Mouse (Mus musculus) heart, embryonic 14.5 days (tissue): Measurements from ENCODE around the gene Slc20a1. TPM values are rescaled to one million over a fixed set of nuclear protein-coding genes. Genes with fewer than 3 reads are reported as not detected.

Experiments used
- ATAC-seq: fragments of 200-750 bp; cut with Nextera tagmentation; 2 replicates; pipeline ENCODE4 v1.8.0; 2017; ENCODE audit warnings: low read depth, moderate TSS enrichment; ENCODE audit not compliant: insufficient number of reproducible peaks, insufficient read depth, low FRiP score
- H3K27ac ChIP-seq, 2 experiments: fragments of 200-500 bp in 1 of 2; fragments of 300-500 bp in 1 of 2; sonication (generic) in 1 of 2; replicated peaks in 1 of 2; 2 replicates each; pipeline ENCODE4 v1.5.1; 2012 to 2014; ENCODE audit warnings: low read depth in 2 of 2, low read length in 2 of 2, control low read depth in 1 of 2, mild to moderate bottlenecking in 1 of 2, mixed read lengths in 1 of 2; ENCODE audit not compliant: control insufficient read depth in 1 of 2, insufficient read depth in 1 of 2
- H3K27me3 ChIP-seq: fragments of 300-500 bp; sonication (generic); 2 replicates; pipeline ENCODE4 v1.6.1; 2014; ENCODE audit warnings: mild to moderate bottlenecking, low read length, control low read depth; ENCODE audit not compliant: control insufficient read depth, insufficient read depth
- H3K36me3 ChIP-seq: fragments of 300-500 bp; sonication (generic); 2 replicates; pipeline ENCODE4 v1.6.1; 2014; ENCODE audit warnings: mild to moderate bottlenecking, control low read depth, low read length, mixed read lengths; ENCODE audit not compliant: control insufficient read depth, insufficient read depth
- H3K4me1 ChIP-seq, 2 experiments: fragments of 200-500 bp in 1 of 2; fragments of 300-500 bp in 1 of 2; sonication (generic) in 1 of 2; 2 replicates each; pipeline ENCODE4 v1.6.1; 2012 to 2014; ENCODE audit warnings: low read length in 2 of 2, control low read depth in 1 of 2, mixed read lengths in 1 of 2; ENCODE audit not compliant: control insufficient read depth in 2 of 2, insufficient read depth in 2 of 2
- H3K4me2 ChIP-seq: fragments of 300-500 bp; sonication (generic); 2 replicates; pipeline ENCODE4 v1.6.1; 2014; ENCODE audit warnings: mild to moderate bottlenecking, low read length
- H3K4me3 ChIP-seq, 2 experiments: fragments of 200-500 bp in 1 of 2; fragments of 300-500 bp in 1 of 2; sonication (generic) in 1 of 2; 2 replicates each; pipeline ENCODE4 v1.5.1; 2012 to 2014; ENCODE audit warnings: low read length in 2 of 2, mild to moderate bottlenecking in 2 of 2, control low read depth in 1 of 2, low read depth in 1 of 2, moderate library complexity in 1 of 2; ENCODE audit not compliant: control insufficient read depth in 1 of 2, insufficient read depth in 1 of 2
- H3K9ac ChIP-seq: fragments of 300-500 bp; sonication (generic); 2 replicates; pipeline ENCODE4 v1.6.1; 2014; ENCODE audit warnings: mild to moderate bottlenecking, low read length
- H3K9me3 ChIP-seq: fragments of 300-500 bp; sonication (generic); 2 replicates; pipeline ENCODE4 v1.6.1; 2016; ENCODE audit warnings: low read length, control low read depth; ENCODE audit not compliant: control insufficient read depth
- WGBS: fragments of 180-500 bp; shearing (Covaris S2); extraction: QIAGEN DNeasy Blood & Tissue Kit; methylation state at CpG from one replicate; pipeline ENCODE4 v1.1.7; 2014; 5-methylcytosine and 5-hydroxymethylcytosine counted together
- polyA plus RNA-seq: library from polyadenylated mRNA; unstranded; fragments of >200 nt; fragmentation: Nextera tagmentation; extraction: Ambion mirVana; gene quantifications from 2 replicates; pipeline ENCODE4 v1.2.1, GENCODE M21; 2014

The Slc20a1 gene
- polyA plus RNA-seq, 1 experiment from 2014 or later: 21.6 TPM

- Histone ChIP-seq H3K27ac (no peak overlapping the region), H3K36me3 (peaks cover 78% of the 10 kb centered on the region), H3K27me3 (no peaks in the 10 kb centered on the region), H3K9ac (no peak overlapping the region), H3K9me3 (no peaks in the 10 kb centered on the region), H3K4me3 (no peak overlapping the region), H3K4me1 (peaks cover 16 to 28% of the 10 kb centered on the region in 2 experiments), H3K4me2 (no peak overlapping the region)
- no peak for ATAC-seq
- 84% methylated on average over 8 of the region's 8 CpGs for WGBS
Measured at GRCm38 (mm10) chr2:129210089-129210749, 11.7 kb downstream of the Slc20a1 start.

GRCm38 (mm10) chr2:129211255-129211654 is 12.7 kb downstream of the Slc20a1 start:
- 74% methylated on average over 4 of the region's 4 CpGs for WGBS
- no peaks in the 10 kb centered on the region for H3K27me3 ChIP-seq
- peaks cover 67% of the 10 kb centered on the region for H3K36me3 ChIP-seq
- no peak overlapping the region for H3K4me2 ChIP-seq
- peaks cover 14 to 25% of the 10 kb centered on the region in 2 experiments for H3K4me1 ChIP-seq
- H3K9ac ChIP-seq: no peak overlapping the region
- ATAC-seq: no peak
- H3K27ac ChIP-seq: no peak overlapping the region
- H3K4me3 ChIP-seq: no peak overlapping the region
- H3K9me3 ChIP-seq: no peaks in the 10 kb centered on the region

- no peak for ATAC-seq
- H3K36me3 ChIP-seq: peaks cover 60% of the 10 kb centered on the region
Measured at GRCm38 (mm10) chr2:129211957-129212356, 13.4 kb downstream of the Slc20a1 start.

GRCm38 (mm10) chr2:129212566-129212965 is 14.0 kb downstream of the Slc20a1 start:
- 89% methylated on average over 7 of the region's 7 CpGs for WGBS
- H3K9ac ChIP-seq: no peak overlapping the region
- ATAC-seq: no peak
- H3K27me3 ChIP-seq: no peaks in the 10 kb centered on the region
- H3K27ac ChIP-seq: no peak overlapping the region
- H3K4me1 ChIP-seq: peaks cover 7 to 12% of the 10 kb centered on the region in 2 experiments
- peaks cover 54% of the 10 kb centered on the region for H3K36me3 ChIP-seq
- H3K4me2 ChIP-seq: no peak overlapping the region
- no peak overlapping the region for H3K4me3 ChIP-seq
- H3K9me3 ChIP-seq: no peaks in the 10 kb centered on the region

More at GRCm38 (mm10) chr2:129211957-129212356, 13.4 kb downstream of the Slc20a1 start:
- H3K9ac ChIP-seq: no peak overlapping the region
- no peaks in the 10 kb centered on the region for H3K27me3 ChIP-seq
- H3K27ac ChIP-seq: no peak overlapping the region
- no peak overlapping the region for H3K4me2 ChIP-seq
- H3K4me1 ChIP-seq: peaks cover 12 to 18% of the 10 kb centered on the region in 2 experiments
- H3K4me3 ChIP-seq: no peak overlapping the region
- H3K9me3 ChIP-seq: no peaks in the 10 kb centered on the region
- WGBS: 78% methylated on average over 2 of the region's 2 CpGs

- ATAC-seq: no peak
- H3K4me2 ChIP-seq: no peak overlapping the region
- H3K36me3 ChIP-seq: peaks cover 32% of the 10 kb centered on the region
- H3K27me3 ChIP-seq: no peaks in the 10 kb centered on the region
- no peaks in the 10 kb centered on the region for H3K9me3 ChIP-seq
- H3K4me1 ChIP-seq: peaks cover 2 to 5% of the 10 kb centered on the region in 2 experiments; a peak in 1 of 4 replicates
- no peak overlapping the region for H3K9ac ChIP-seq
- no peak overlapping the region for H3K4me3 ChIP-seq
- WGBS: 89% methylated on average over 5 of the region's 5 CpGs
- H3K27ac ChIP-seq: no peak overlapping the region
Measured at GRCm38 (mm10) chr2:129214774-129215173, 16.2 kb downstream of the Slc20a1 start.

GRCm38 (mm10) chr2:129217612-129218185 is 19.1 kb downstream of the Slc20a1 start:
- Histone ChIP-seq H3K27me3 (no peaks in the 10 kb centered on the region), H3K36me3 (0 out of 2 replicates have a peak, but pooled peaks cover 3% of the 10 kb centered on the region), H3K27ac (no peak overlapping the region), H3K9ac (no peak overlapping the region), H3K9me3 (no peaks in the 10 kb centered on the region), H3K4me1 (peaks cover 2 to 5% of the 10 kb centered on the region in 2 experiments; a peak in 1 of 4 replicates), H3K4me3 (no peak overlapping the region), H3K4me2 (no peak overlapping the region)
- no peak for ATAC-seq
- 76% methylated on average over 9 of the region's 9 CpGs for WGBS

- WGBS: 68% methylated on average over 4 of the region's 4 CpGs
- H3K4me1 ChIP-seq: peaks cover 2 to 5% of the 10 kb centered on the region in 2 experiments; a peak in 1 of 4 replicates
- ATAC-seq: no peak
- no peaks in the 10 kb centered on the region for H3K36me3 ChIP-seq
- H3K9me3 ChIP-seq: no peaks in the 10 kb centered on the region
- no peak overlapping the region for H3K27ac ChIP-seq
- no peak overlapping the region for H3K9ac ChIP-seq
- H3K4me3 ChIP-seq: no peak overlapping the region
- no peak overlapping the region for H3K4me2 ChIP-seq
- no peaks in the 10 kb centered on the region for H3K27me3 ChIP-seq
Measured at GRCm38 (mm10) chr2:129218537-129219105, 20.1 kb downstream of the Slc20a1 start.
